13 mouse cellular contexts compared by ENCODE assay signal in the genomic region with DNA sequence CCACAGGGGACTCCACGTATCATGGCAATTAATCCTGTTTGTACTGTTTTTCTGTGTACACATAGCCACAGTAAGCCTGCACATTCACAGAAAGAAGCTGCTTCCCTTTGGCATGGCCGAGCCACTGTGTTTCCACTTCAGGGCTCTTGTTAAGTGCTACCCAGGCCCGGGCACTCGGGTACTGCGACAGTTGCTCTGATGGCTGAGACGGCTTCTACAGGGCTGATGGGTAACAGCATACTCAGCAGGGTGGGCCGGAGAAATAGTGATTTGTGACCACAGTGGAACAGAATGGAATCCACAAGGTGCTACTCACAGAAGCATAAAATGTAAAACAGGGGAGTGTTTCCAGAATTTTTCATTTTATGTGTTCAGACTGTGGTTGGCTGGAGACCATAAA. TPM values are rescaled to one million over a fixed set of nuclear protein-coding genes. Genes with fewer than 3 reads are reported as not detected.
DNase-seq lines count a peak whose midpoint lies in the region; ATAC-seq and TF ChIP-seq lines count a peak whose summit lies in the region.
"Had no signal": no experiment of that assay in that cellular context is flagged by ENCODE, and none has a peak within 500 bp of the region (broad histone marks: within the 10 kb centered on the region; RNA-seq: fewer than 3 reads in every experiment).

No protein-coding gene starts in this region.

- H3K4me2 ChIP-seq in forebrain, embryonic 12.5 days = no peak overlapping the region
- no peak overlapping the region for H3K4me2 ChIP-seq in hindbrain, embryonic 16.5 days (ENCODE audit: low read length)
- H3K4me2 ChIP-seq in neural tube, embryonic 15.5 days = no peak overlapping the region
- H3K4me2 ChIP-seq: intestine, embryonic 15.5 days had no signal

- no peak overlapping the region for H3K4me3 ChIP-seq in forebrain, embryonic 12.5 days (replicated peaks)
- no peak overlapping the region for H3K4me3 ChIP-seq in forebrain, embryonic 10.5 days
- H3K4me3 ChIP-seq in left cerebral cortex, adult 2 months = no peak overlapping the region
- no peak overlapping the region for H3K4me3 ChIP-seq in hindbrain, embryonic 16.5 days (ENCODE audit: low read length)
- no peak overlapping the region for H3K4me3 ChIP-seq in neural tube, embryonic 15.5 days (replicated peaks)
- H3K4me3 ChIP-seq: erythroblast, embryonic 14.5 days; intestine, embryonic 15.5 days had no signal

- peaks cover 13% of the 10 kb centered on the region; the same call in 1 of the 2 replicates for H3K36me3 ChIP-seq in forebrain, embryonic 12.5 days (replicated peaks)
- H3K36me3 ChIP-seq in forebrain, embryonic 10.5 days (replicated peaks) = peaks cover 26% of the 10 kb centered on the region
- no peaks in the 10 kb centered on the region for H3K36me3 ChIP-seq in hindbrain, embryonic 16.5 days (ENCODE audit: control insufficient read depth, insufficient read depth, low read length)
- H3K36me3 ChIP-seq in neural tube, embryonic 15.5 days = no peaks in the 10 kb centered on the region
- H3K36me3 ChIP-seq: intestine, embryonic 15.5 days had no signal

- no peak for ATAC-seq in forebrain, embryonic 12.5 days (ENCODE audit: low FRiP score)
- ATAC-seq in hindbrain, embryonic 16.5 days = peak; percentile 37; the same call in 1 of the 2 replicates
- peak; percentile 53; the same call in 1 of the 2 replicates for ATAC-seq in neural tube, embryonic 15.5 days (ENCODE audit: low FRiP score)

- intact Hi-C loops in left cerebral cortex, adult 2 months (cut with DNase I) = loop anchor here (5.0 kb wide), 1 partner anchor 97 kb away; a partner anchor contains a TSS
- intact Hi-C loops in gastrocnemius, postnatal 36 days (cut with DNase I) = no loop called here

- H3K9ac ChIP-seq in forebrain, embryonic 12.5 days = no peak overlapping the region
- no peak overlapping the region for H3K9ac ChIP-seq in hindbrain, embryonic 16.5 days (ENCODE audit: low read depth, low read length)
- no peak overlapping the region for H3K9ac ChIP-seq in neural tube, embryonic 15.5 days (replicated peaks)
- H3K9ac ChIP-seq: intestine, embryonic 15.5 days; liver, embryonic 14.5 days had no signal

- TF ChIP-seq CTCF in left cerebral cortex, adult 2 months (IDR thresholded peaks at IDR 0.05) = no peak

- peaks cover 52% of the 10 kb centered on the region for H3K4me1 ChIP-seq in forebrain, embryonic 12.5 days
- peaks cover 32% of the 10 kb centered on the region for H3K4me1 ChIP-seq in forebrain, embryonic 10.5 days
- H3K4me1 ChIP-seq in hindbrain, embryonic 16.5 days (ENCODE audit: control insufficient read depth, insufficient read depth, low read depth, low read length) = peaks cover 13% of the 10 kb centered on the region
- peaks cover 26% of the 10 kb centered on the region for H3K4me1 ChIP-seq in neural tube, embryonic 15.5 days

- no peaks in the 10 kb centered on the region for H3K9me3 ChIP-seq in forebrain, embryonic 12.5 days
- no peaks in the 10 kb centered on the region for H3K9me3 ChIP-seq in forebrain, embryonic 10.5 days
- H3K9me3 ChIP-seq in hindbrain, embryonic 16.5 days (ENCODE audit: control insufficient read depth, low read length) = no peaks in the 10 kb centered on the region
- H3K9me3 ChIP-seq in neural tube, embryonic 15.5 days (replicated peaks) = no peaks in the 10 kb centered on the region
- H3K9me3 ChIP-seq: intestine, embryonic 15.5 days had no signal

- H3K27ac ChIP-seq in forebrain, embryonic 12.5 days = peak overlapping the region; percentile 57; the same call in 1 of the 2 replicates
- H3K27ac ChIP-seq in forebrain, embryonic 10.5 days = no peak overlapping the region
- H3K27ac ChIP-seq in left cerebral cortex, adult 2 months = peak overlapping the region; percentile 76; the same call in 1 of the 2 replicates
- H3K27ac ChIP-seq in hindbrain, embryonic 16.5 days (ENCODE audit: low read depth, low read length) = 0 out of 2 replicates have a peak overlapping the region, but pooled peaks have one; percentile 20
- peak overlapping the region; percentile 63 for H3K27ac ChIP-seq in neural tube, embryonic 15.5 days (replicated peaks)
- H3K27ac ChIP-seq: intestine, embryonic 15.5 days; liver, embryonic 14.5 days had no signal

- 82% methylated on average over 7 of the region's 7 CpGs for WGBS in forebrain, embryonic 12.5 days
- 92% methylated on average over 7 of the region's 7 CpGs for WGBS in forebrain, embryonic 10.5 days
- 61% methylated on average over 7 of the region's 7 CpGs for WGBS in hindbrain, embryonic 16.5 days
- 36% methylated on average over 7 of the region's 7 CpGs for WGBS in neural tube, embryonic 15.5 days

- no peaks in the 10 kb centered on the region for H3K27me3 ChIP-seq in forebrain, embryonic 12.5 days
- H3K27me3 ChIP-seq in forebrain, embryonic 10.5 days (ENCODE audit: poor library complexity, severe bottlenecking) = no peaks in the 10 kb centered on the region
- no peaks in the 10 kb centered on the region for H3K27me3 ChIP-seq in hindbrain, embryonic 16.5 days (replicated peaks; ENCODE audit: control insufficient read depth, insufficient read depth, low read length)
- H3K27me3 ChIP-seq in neural tube, embryonic 15.5 days (replicated peaks) = no peaks in the 10 kb centered on the region
- H3K27me3 ChIP-seq: intestine, embryonic 15.5 days had no signal

- DNase-seq in forebrain, embryonic 10.5 days (ENCODE audit: extremely low spot score, low spot score) = no peak
- no peak for DNase-seq in left cerebral cortex, adult 2 months (ENCODE audit: extremely low spot score in 1 of 2, low spot score in 2 of 2)
- no peak for DNase-seq in left cerebral cortex, adult 11 months (ENCODE audit: low spot score)
- DNase-seq in spleen, adult 18-20 months = no peak
- no peak for DNase-seq in gastrocnemius, postnatal 36 days
- DNase-seq: adrenal gland, postnatal 25 days; gastrocnemius, postnatal 10 days had no signal

RNA-seq across cellular contexts. Expression of a gene that starts 45.7 kb away (rescaled TPM):
- polyA plus RNA-seq in forebrain, embryonic 12.5 days (2016; fragmentation: Nextera tagmentation; extraction: Ambion mirVana) = 80.0 and 88.1 TPM in 2 replicates
- polyA plus RNA-seq in forebrain, embryonic 10.5 days (2016; fragmentation: Nextera tagmentation; extraction: Ambion mirVana) = 17.2 and 20.0 TPM in 2 replicates
- total RNA-seq in left cerebral cortex, adult 2 months (2021) = 100 to 1,000 TPM; 301 to 346 TPM
- polyA plus RNA-seq in hindbrain, embryonic 16.5 days (2015; fragmentation: Nextera tagmentation; extraction: Ambion mirVana) = 114 and 142 TPM in 2 replicates
- 96.4 and 108 TPM in 2 replicates for polyA plus RNA-seq in neural tube, embryonic 15.5 days (2015; fragmentation: Nextera tagmentation; extraction: Ambion mirVana)
- 10 to 100 TPM; 38.3 to 54.1 TPM for total RNA-seq in gastrocnemius, postnatal 36 days (2021)
